Mouse (Mus musculus) hindbrain, embryonic 15.5 days (tissue): ENCODE measurements at regions not wholly inside any gene's neighbourhood (a gene's known extent, or its start where the extent isn't known, plus 50 kb on each side); places are given as distances from the start of the nearest gene placed in this dataset.

Experiments
- ATAC-seq: fragments of 200-750 bp; cut with Nextera tagmentation; 2 replicates; pipeline ENCODE4 v1.8.0; 2017; ENCODE audit warnings: low read depth, moderate number of reproducible peaks, moderate TSS enrichment; ENCODE audit not compliant: low FRiP score
- H3K27ac ChIP-seq: fragments of 300-500 bp; sonication (generic); replicated peaks from 2 replicates; pipeline ENCODE4 v1.5.1; 2015; ENCODE audit warnings: mild to moderate bottlenecking, inconsistent platforms
- H3K27me3 ChIP-seq: fragments of 300-500 bp; sonication (generic); 2 replicates; pipeline ENCODE4 v1.6.1; 2015; ENCODE audit warnings: control low read depth, inconsistent platforms
- H3K36me3 ChIP-seq: fragments of 300-500 bp; sonication (generic); 2 replicates; pipeline ENCODE4 v1.6.1; 2015; ENCODE audit warnings: control low read depth, inconsistent platforms
- H3K4me1 ChIP-seq: fragments of 300-500 bp; sonication (generic); replicated peaks from 2 replicates; pipeline ENCODE4 v1.6.1; 2015; ENCODE audit warnings: control low read depth, inconsistent platforms
- H3K4me2 ChIP-seq: fragments of 300-500 bp; sonication (generic); 2 replicates; pipeline ENCODE4 v1.6.1; 2015; ENCODE audit warnings: moderate library complexity, mild to moderate bottlenecking, inconsistent platforms
- H3K4me3 ChIP-seq: fragments of 300-500 bp; sonication (generic); 2 replicates; pipeline ENCODE4 v1.5.1; 2015; ENCODE audit warnings: mild to moderate bottlenecking, inconsistent platforms
- H3K9ac ChIP-seq: fragments of 300-500 bp; sonication (generic); 2 replicates; pipeline ENCODE4 v1.6.1; 2015; ENCODE audit warnings: inconsistent platforms
- H3K9me3 ChIP-seq: fragments of 300-500 bp; sonication (generic); 2 replicates; pipeline ENCODE4 v1.6.1; 2016; ENCODE audit warnings: control low read depth, inconsistent platforms
- WGBS: fragments of 180-500 bp; shearing (Covaris S2); methylation state at CpG from one replicate; pipeline ENCODE4 v1.1.7; 2015; 5-methylcytosine and 5-hydroxymethylcytosine counted together

GRCm38 (mm10) chr9:82484341-82484740 lies 345.0 kb upstream of the Irak1bp1 start:
- H3K27ac ChIP-seq, result no peak overlapping the region
- H3K9ac ChIP-seq, result no peak overlapping the region
- H3K4me1 ChIP-seq, result no peaks in the 10 kb centered on the region
- no peaks in the 10 kb centered on the region for H3K36me3 ChIP-seq
- ATAC-seq, result no peak
- H3K27me3 ChIP-seq, result no peaks in the 10 kb centered on the region
- no peak overlapping the region for H3K4me3 ChIP-seq
- WGBS, result 88% methylated on average over 1 of the region's 1 CpGs
- H3K4me2 ChIP-seq, result no peak overlapping the region
- H3K9me3 ChIP-seq, result no peaks in the 10 kb centered on the region

DNA sequence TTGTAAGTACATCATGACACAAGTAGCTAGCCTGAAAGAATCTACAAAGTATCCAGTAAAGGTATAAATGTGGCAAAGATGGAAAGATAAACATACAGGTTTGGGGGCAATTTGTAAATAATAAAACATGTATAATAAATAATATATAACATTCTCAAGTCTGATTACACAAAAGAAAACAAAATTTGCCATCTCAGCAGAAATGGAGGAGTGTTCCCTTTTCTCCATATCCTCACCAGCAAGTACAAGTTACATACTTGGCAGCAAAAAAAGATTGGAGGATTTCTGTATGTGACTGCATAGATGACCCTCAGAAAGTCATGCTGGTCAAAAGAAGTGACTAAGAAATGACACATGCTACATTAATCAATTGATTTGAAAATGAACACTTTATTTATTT lies 335.9 kb upstream of the Irak1bp1 start:
- no peak for ATAC-seq
- Histone ChIP-seq H3K4me2 (no peak overlapping the region), H3K27ac (no peak overlapping the region), H3K9ac (no peak overlapping the region), H3K27me3 (no peaks in the 10 kb centered on the region), H3K4me3 (no peak overlapping the region), H3K36me3 (no peaks in the 10 kb centered on the region), H3K4me1 (no peaks in the 10 kb centered on the region), H3K9me3 (no peaks in the 10 kb centered on the region)

GRCm38 (mm10) chr9:82510014-82510413 lies 319.3 kb upstream of the Irak1bp1 start:
- no peak overlapping the region for H3K27ac ChIP-seq
- H3K4me3 ChIP-seq, result no peak overlapping the region

DNA sequence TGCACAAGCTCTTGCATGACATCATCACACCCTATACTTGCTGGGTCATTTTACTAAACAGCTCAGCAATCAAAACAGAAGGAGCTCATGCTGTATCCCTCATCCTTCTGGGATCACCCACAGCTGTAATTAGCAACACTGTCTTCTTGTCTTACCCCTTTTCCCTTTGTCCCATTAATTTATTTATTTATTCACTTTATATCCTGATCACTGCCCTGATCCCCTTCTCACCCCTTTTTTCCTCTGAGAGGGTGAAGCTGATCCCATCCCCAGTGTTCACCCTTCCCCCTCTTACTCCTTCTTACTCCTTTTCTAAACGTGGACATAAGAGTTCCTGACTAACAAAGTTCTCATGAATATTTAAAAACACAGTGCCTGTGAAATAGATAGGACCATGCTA lies 310.3 kb upstream of the Irak1bp1 start:
- Histone ChIP-seq H3K9ac (no peak overlapping the region), H3K27me3 (no peaks in the 10 kb centered on the region), H3K4me1 (no peaks in the 10 kb centered on the region), H3K27ac (no peak overlapping the region), H3K36me3 (no peaks in the 10 kb centered on the region), H3K9me3 (no peaks in the 10 kb centered on the region), H3K4me3 (no peak overlapping the region), H3K4me2 (no peak overlapping the region)
- WGBS, result 26% methylated on average over 1 of the region's 1 CpGs
- no peak for ATAC-seq

More at GRCm38 (mm10) chr9:82510014-82510413, 319.3 kb upstream of the Irak1bp1 start:
- no peaks in the 10 kb centered on the region for H3K4me1 ChIP-seq
- no peaks in the 10 kb centered on the region for H3K27me3 ChIP-seq
- H3K9ac ChIP-seq, result no peak overlapping the region
- peak; percentile 38; the same call in 1 of the 2 replicates for ATAC-seq
- H3K4me2 ChIP-seq, result no peak overlapping the region
- H3K9me3 ChIP-seq, result no peaks in the 10 kb centered on the region
- 24% methylated on average over 2 of the region's 2 CpGs for WGBS
- H3K36me3 ChIP-seq, result no peaks in the 10 kb centered on the region

DNA sequence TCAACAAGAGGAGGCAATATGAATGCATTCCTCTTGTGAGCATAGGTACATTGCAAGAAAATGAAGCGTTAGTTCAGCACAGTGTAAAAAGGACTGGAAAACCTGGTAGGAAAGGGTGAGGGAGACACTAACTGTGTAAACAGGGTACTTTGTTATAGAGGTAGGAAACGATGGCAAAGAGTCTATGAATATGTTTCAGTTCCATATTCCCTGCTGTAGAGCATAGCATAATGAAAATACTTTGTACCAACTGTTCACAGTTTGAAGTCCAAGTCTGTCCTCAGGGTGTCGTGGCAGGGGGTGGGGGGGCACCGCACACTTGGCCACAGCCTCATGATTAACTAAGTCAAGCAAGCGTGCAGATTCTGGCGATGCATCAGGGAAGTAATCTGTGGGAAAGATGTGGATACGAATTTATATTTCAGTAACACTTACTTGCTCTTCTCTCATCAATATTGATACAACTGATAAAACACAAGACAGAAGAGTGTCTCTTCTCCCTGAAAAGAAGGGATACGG lies 301.4 kb upstream of the Irak1bp1 start:
- H3K36me3 ChIP-seq, result no peaks in the 10 kb centered on the region
- 0 out of 2 replicates have a peak, but pooled peaks have one; percentile 54 for ATAC-seq
- no peak overlapping the region for H3K4me2 ChIP-seq
- no peak overlapping the region for H3K27ac ChIP-seq
- no peak overlapping the region for H3K9ac ChIP-seq
- WGBS, result 70% methylated on average over 8 of the region's 8 CpGs
- no peak overlapping the region for H3K4me3 ChIP-seq
- H3K9me3 ChIP-seq, result no peaks in the 10 kb centered on the region
- no peaks in the 10 kb centered on the region for H3K4me1 ChIP-seq
- no peaks in the 10 kb centered on the region for H3K27me3 ChIP-seq

GRCm38 (mm10) chr9:82552726-82553125 lies 276.6 kb upstream of the Irak1bp1 start:
- WGBS, result 75% methylated on average over 6 of the region's 6 CpGs
- Histone ChIP-seq H3K4me2 (no peak overlapping the region), H3K4me3 (no peak overlapping the region), H3K27me3 (no peaks in the 10 kb centered on the region), H3K27ac (no peak overlapping the region), H3K9me3 (no peaks in the 10 kb centered on the region), H3K36me3 (no peaks in the 10 kb centered on the region), H3K9ac (no peak overlapping the region), H3K4me1 (no peaks in the 10 kb centered on the region)
- no peak for ATAC-seq

DNA sequence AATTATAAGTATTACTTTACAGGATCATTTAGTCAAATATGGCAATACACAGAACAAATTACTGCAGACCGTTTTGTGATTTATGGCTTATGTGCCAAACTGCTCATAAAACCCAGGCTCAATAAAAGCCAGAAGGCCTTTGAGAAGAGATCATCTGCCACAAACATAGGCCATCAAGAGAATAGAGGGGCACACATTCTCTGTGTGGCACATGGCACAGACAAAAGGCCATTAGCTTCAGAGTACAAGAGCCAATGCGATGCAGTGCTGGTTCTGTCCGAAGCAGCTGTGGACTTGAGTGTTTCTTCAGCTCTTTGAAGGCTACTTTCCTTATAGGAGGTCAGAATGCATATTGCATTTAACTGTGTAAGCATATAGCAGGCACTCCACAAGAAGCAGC lies 276.1 kb upstream of the Irak1bp1 start:
- WGBS, result 74% methylated on average over 3 of the region's 3 CpGs
- Histone ChIP-seq H3K9me3 (no peaks in the 10 kb centered on the region), H3K27ac (no peak overlapping the region), H3K27me3 (no peaks in the 10 kb centered on the region), H3K4me3 (no peak overlapping the region), H3K4me1 (no peaks in the 10 kb centered on the region), H3K4me2 (no peak overlapping the region), H3K9ac (no peak overlapping the region), H3K36me3 (no peaks in the 10 kb centered on the region)
- ATAC-seq, result no peak

DNA sequence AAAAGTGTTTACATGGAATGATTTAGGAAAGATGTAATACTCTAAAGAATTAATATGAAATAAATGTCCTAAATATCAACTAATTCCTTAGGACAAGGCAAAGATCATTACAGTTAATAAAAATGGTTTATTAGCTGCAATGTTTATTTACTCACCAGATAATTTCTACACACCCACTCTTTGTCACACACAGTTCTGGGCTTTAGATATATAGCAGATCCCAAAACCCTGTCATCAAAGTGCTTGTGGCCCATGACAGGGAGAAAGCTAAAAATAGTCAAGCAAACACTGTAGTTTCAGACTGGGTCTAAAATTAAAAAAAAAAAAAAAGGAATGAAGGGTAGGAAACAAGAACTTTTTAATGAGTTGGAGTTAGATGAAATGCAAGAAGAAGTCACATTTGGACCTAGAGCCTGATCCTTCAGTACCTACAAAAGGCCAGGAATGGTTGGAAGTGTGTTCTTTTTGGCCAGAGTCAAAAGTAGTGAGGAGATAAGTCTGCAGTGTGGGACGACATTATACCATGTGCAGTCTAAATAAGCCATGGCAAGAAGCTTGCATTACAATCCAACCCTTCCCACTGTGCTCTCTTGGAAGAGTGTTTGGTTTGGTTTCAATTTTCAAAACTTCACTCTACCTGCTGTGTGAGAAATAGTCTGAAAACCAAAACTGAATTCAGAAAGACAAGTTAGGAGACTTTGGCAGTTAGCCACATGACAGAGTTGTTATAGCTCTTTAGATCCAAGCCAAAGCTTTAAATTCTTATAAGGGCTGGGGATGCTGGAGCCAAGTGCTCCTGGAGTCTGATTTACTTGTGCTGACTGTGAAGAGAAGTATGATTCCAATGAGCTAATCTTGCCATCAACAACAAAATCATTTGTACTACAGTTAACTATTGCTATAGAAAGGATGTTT lies 266.5 kb upstream of the Irak1bp1 start:
- H3K4me2 ChIP-seq, result no peak overlapping the region
- ATAC-seq, result no peak
- H3K4me3 ChIP-seq, result no peak overlapping the region
- H3K9ac ChIP-seq, result no peak overlapping the region
- 64% methylated on average over 1 of the region's 1 CpGs for WGBS
- H3K4me1 ChIP-seq, result no peaks in the 10 kb centered on the region
- no peaks in the 10 kb centered on the region for H3K27me3 ChIP-seq
- H3K36me3 ChIP-seq, result no peaks in the 10 kb centered on the region
- H3K9me3 ChIP-seq, result no peaks in the 10 kb centered on the region
- no peak overlapping the region for H3K27ac ChIP-seq

DNA sequence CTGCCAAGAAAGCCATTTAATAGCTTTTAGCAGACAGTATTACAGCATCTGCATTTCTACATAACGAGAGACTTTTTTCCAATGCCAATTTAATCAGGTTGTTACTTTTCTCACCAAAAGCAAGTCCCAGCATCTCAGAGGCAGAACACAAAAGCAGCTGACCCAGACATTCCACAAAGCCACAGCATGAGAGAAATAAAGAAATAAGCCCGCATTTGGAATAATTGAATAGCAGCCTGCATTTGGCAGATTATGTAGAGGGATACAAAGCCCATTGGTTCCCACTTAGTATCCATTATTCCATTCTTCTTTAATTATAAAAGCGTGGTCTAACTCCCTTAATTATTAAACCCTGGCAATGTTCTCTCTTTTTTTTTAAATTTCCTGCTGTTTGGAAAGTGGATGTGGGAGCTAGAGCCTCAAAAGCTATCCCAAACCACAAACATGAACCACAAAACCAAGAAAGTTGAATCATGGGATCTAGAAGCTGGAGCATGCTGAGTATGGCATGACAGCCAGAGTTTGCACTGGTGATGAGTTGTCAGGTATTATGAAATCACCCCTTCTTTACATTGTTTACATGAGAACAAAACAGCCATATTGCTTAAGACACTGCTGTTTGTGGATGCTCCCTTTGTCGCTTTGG lies 247.8 kb upstream of the Irak1bp1 start:
- Histone ChIP-seq H3K27me3 (no peaks in the 10 kb centered on the region), H3K4me2 (no peak overlapping the region), H3K9me3 (no peaks in the 10 kb centered on the region), H3K27ac (no peak overlapping the region), H3K4me3 (no peak overlapping the region), H3K4me1 (no peaks in the 10 kb centered on the region), H3K9ac (no peak overlapping the region), H3K36me3 (no peaks in the 10 kb centered on the region)
- WGBS, result 63% methylated on average over 4 of the region's 4 CpGs
- ATAC-seq, result no peak

GRCm38 (mm10) chr9:82609111-82609510 lies 220.2 kb upstream of the Irak1bp1 start:
- Histone ChIP-seq H3K9me3 (no peaks in the 10 kb centered on the region), H3K27ac (no peak overlapping the region)
- 76% methylated on average over 11 of the region's 11 CpGs for WGBS

DNA sequence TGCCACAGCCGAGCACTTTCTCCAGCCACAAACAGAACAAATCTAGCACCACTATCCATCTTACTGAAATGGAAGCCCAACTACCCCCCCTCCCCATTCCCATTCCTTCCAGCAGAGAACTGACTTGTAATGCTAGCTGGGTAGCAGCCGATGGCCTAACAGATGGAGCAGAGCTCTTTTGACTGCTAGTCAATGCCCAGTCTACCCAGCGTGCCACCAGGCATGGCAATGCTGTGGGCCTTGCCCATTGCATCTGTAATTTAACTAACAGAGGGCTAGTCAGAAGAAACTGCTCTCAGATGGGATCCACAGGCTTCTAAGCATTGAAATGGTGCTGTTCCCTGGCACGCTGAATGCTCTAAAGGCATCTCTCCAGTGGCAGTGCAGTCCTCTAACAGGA lies 219.4 kb upstream of the Irak1bp1 start:
- Histone ChIP-seq H3K4me1 (no peaks in the 10 kb centered on the region), H3K27me3 (no peaks in the 10 kb centered on the region), H3K27ac (no peak overlapping the region), H3K9ac (no peak overlapping the region), H3K36me3 (no peaks in the 10 kb centered on the region), H3K4me3 (no peak overlapping the region), H3K9me3 (no peaks in the 10 kb centered on the region), H3K4me2 (no peak overlapping the region)
- ATAC-seq, result peak; percentile 23; the same call in 1 of the 2 replicates
- 75% methylated on average over 4 of the region's 4 CpGs for WGBS

More at GRCm38 (mm10) chr9:82609111-82609510, 220.2 kb upstream of the Irak1bp1 start:
- no peak overlapping the region for H3K4me2 ChIP-seq
- no peaks in the 10 kb centered on the region for H3K27me3 ChIP-seq
- no peak for ATAC-seq
- H3K4me1 ChIP-seq, result no peaks in the 10 kb centered on the region
- H3K36me3 ChIP-seq, result no peaks in the 10 kb centered on the region
- H3K4me3 ChIP-seq, result no peak overlapping the region
- H3K9ac ChIP-seq, result no peak overlapping the region

GRCm38 (mm10) chr9:82612526-82612925 lies 216.8 kb upstream of the Irak1bp1 start:
- H3K4me3 ChIP-seq, result no peak overlapping the region
- H3K27ac ChIP-seq, result no peak overlapping the region
- H3K9me3 ChIP-seq, result no peaks in the 10 kb centered on the region
- H3K36me3 ChIP-seq, result no peaks in the 10 kb centered on the region
- ATAC-seq, result no peak
- WGBS, result 84% methylated on average over 2 of the region's 2 CpGs
- no peak overlapping the region for H3K9ac ChIP-seq
- H3K27me3 ChIP-seq, result no peaks in the 10 kb centered on the region
- no peaks in the 10 kb centered on the region for H3K4me1 ChIP-seq
- no peak overlapping the region for H3K4me2 ChIP-seq
